Mouse (Mus musculus) neural tube, embryonic 12.5 days (tissue): ENCODE measurements around the gene Oxt. TPM values are rescaled to one million over a fixed set of nuclear protein-coding genes. Genes with fewer than 3 reads are reported as not detected.

Experiments
- ATAC-seq: fragments of 200-750 bp; cut with Nextera tagmentation; 2 replicates; pipeline ENCODE4 v1.8.0; 2017; ENCODE audit warnings: low read depth, mild to moderate bottlenecking, moderate TSS enrichment, moderate library complexity; ENCODE audit not compliant: low FRiP score
- H3K27ac ChIP-seq: fragments of 300-500 bp; sonication (generic); 2 replicates; pipeline ENCODE4 v1.5.1; 2016
- H3K27me3 ChIP-seq: fragments of 300-500 bp; sonication (generic); replicated peaks from 2 replicates; pipeline ENCODE4 v1.6.1; 2016; ENCODE audit warnings: mild to moderate bottlenecking
- H3K36me3 ChIP-seq: fragments of 300-500 bp; sonication (generic); 2 replicates; pipeline ENCODE4 v1.6.1; 2016; ENCODE audit warnings: mild to moderate bottlenecking
- H3K4me1 ChIP-seq: fragments of 300-500 bp; sonication (generic); 2 replicates; pipeline ENCODE4 v1.6.1; 2016
- H3K4me2 ChIP-seq: fragments of 300-500 bp; sonication (generic); replicated peaks from 2 replicates; pipeline ENCODE4 v1.6.1; 2016; ENCODE audit warnings: mild to moderate bottlenecking
- H3K4me3 ChIP-seq: fragments of 300-500 bp; sonication (generic); 2 replicates; pipeline ENCODE4 v1.5.1; 2016
- H3K9ac ChIP-seq: fragments of 300-500 bp; sonication (generic); 2 replicates; pipeline ENCODE4 v1.6.1; 2016; ENCODE audit warnings: mild to moderate bottlenecking
- H3K9me3 ChIP-seq: fragments of 300-500 bp; sonication (generic); 2 replicates; pipeline ENCODE4 v1.6.1; 2016; ENCODE audit warnings: mild to moderate bottlenecking
- WGBS: fragments of 180-500 bp; shearing (Covaris S2); methylation state at CpG from one replicate; pipeline ENCODE4 v1.1.7; 2016; 5-methylcytosine and 5-hydroxymethylcytosine counted together
- polyA plus RNA-seq: library from polyadenylated mRNA; unstranded; fragments of >200 nt; fragmentation: Nextera tagmentation; extraction: Ambion mirVana; gene quantifications from 2 replicates; pipeline ENCODE4 v1.2.1, GENCODE M21; 2016

Gene Oxt
- polyA plus RNA-seq, 1 experiment from 2014 or later = not detected

GRCm38 (mm10) chr2:130581201-130581600 is 5.2 kb downstream of the Oxt start:
- 3% methylated on average over 16 of the region's 16 CpGs for WGBS
- no peaks in the 10 kb centered on the region for H3K9me3 ChIP-seq
- H3K27ac ChIP-seq = no peak overlapping the region
- H3K4me2 ChIP-seq = peak overlapping the region; percentile 54
- H3K27me3 ChIP-seq = peaks cover 76% of the 10 kb centered on the region
- H3K4me3 ChIP-seq = peak overlapping the region; percentile 18; the same call in 1 of the 2 replicates
- no peak overlapping the region for H3K9ac ChIP-seq
- ATAC-seq = no peak
- no peaks in the 10 kb centered on the region for H3K36me3 ChIP-seq
- peaks cover 14% of the 10 kb centered on the region for H3K4me1 ChIP-seq

DNA sequence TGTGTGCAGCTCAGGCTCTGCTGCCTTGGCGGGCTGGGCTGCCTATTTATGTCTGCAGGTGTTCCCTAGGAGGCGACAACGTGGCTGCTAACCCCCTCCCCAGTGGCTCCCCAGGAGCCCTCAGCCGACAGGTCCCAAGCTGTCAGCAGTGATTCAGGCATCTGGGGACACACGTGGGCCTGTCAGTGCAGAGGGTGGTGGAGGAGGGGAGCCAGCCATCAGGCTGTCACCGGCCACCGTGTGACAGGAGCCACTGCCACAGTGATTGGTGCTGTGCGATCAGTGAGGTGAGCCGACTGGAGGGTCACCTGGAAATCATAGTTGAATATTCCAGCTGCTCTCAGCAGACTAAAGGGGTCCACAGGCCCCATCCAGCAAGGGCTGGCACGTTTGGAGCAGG is 6.6 kb downstream of the Oxt start, which contains the start of gene Avp:
TSS of gene Avp (minus strand) at position 3 of the 400 bp plus-strand sequence.
- WGBS = 44% methylated on average over 10 of the region's 10 CpGs
- H3K36me3 ChIP-seq = no peaks in the 10 kb centered on the region
- H3K9me3 ChIP-seq = no peaks in the 10 kb centered on the region
- H3K4me3 ChIP-seq = no peak within 1 kb of the TSS
- H3K4me2 ChIP-seq = no peak within 1 kb of the TSS
- H3K9ac ChIP-seq = no peak within 1 kb of the TSS
- ATAC-seq = no peak
- H3K4me1 ChIP-seq = peaks cover 9% of the 10 kb centered on the region
- H3K27ac ChIP-seq = no peak within 1 kb of the TSS
- peaks cover 64% of the 10 kb centered on the region for H3K27me3 ChIP-seq

DNA sequence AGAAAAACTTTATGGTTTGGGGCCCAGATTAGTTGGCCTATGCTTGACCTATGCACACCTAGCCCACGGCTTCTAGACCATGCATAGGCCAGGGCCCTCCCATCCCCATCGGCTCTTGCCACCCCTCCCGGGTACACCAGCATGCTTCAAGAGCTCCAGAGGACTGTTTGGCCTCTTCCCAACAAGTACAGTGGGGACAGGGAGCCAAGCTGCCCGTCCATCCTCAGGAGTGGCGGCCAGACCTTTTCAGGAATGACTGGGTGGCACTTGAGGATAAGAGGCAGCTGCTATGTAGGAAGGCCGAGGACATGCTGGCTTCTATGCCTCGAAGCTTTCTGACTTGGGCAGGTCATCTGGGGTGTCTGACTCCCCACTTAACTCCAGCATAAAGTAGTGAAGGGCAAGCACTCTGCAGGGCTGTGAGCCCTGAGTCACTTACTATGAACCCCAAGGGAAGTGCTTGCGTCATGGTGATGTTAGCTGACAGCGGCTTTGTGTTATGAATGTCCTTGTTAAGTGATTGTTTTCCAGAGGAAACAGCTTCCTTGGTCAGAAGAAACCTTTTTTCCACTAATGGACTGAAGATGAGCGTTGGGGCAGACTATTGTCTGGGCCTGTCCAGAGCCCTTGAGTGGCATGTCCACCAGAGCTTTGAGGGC is 8.1 kb downstream of the Oxt start:
- Histone ChIP-seq H3K9me3 (no peaks in the 10 kb centered on the region), H3K27ac (no peak overlapping the region), H3K4me3 (no peak overlapping the region), H3K9ac (no peak overlapping the region), H3K4me2 (no peak overlapping the region), H3K36me3 (no peaks in the 10 kb centered on the region), H3K27me3 (peaks cover 49% of the 10 kb centered on the region), H3K4me1 (peaks cover 9% of the 10 kb centered on the region)
- 80% methylated on average over 10 of the region's 10 CpGs for WGBS
- no peak for ATAC-seq

- H3K9me3 ChIP-seq = no peaks in the 10 kb centered on the region
- no peak overlapping the region for H3K4me3 ChIP-seq
- no peak overlapping the region for H3K27ac ChIP-seq
- H3K4me1 ChIP-seq = 0 out of 2 replicates have a peak, but pooled peaks cover 2% of the 10 kb centered on the region
- H3K9ac ChIP-seq = no peak overlapping the region
- peaks cover 11% of the 10 kb centered on the region for H3K36me3 ChIP-seq
- ATAC-seq = no peak
- peaks cover 30% of the 10 kb centered on the region for H3K27me3 ChIP-seq
- WGBS = 83% methylated on average over 6 of the region's 6 CpGs
- no peak overlapping the region for H3K4me2 ChIP-seq
These were observed 10.0 kb downstream of the Oxt start for GRCm38 (mm10) chr2:130586016-130586415.

DNA sequence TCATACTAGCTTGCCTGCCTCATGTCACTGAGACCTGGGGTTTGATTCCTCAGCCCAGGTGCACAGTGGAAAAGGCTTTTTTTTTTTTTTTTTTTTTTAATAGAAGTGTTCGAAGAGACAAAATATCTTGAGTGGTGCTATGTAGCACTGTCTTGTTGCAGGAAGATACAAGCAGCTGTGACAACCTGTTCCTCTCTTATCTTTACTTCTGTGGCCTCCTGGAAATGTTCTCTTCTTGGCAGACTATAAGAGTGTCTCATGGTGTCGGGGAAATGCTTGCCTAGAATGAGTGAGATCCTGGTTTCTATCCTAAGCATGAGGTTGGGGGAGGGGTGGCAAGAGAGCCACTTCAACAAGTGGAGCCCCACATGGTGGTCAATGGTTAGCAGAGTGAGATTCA is 12.4 kb downstream of the Oxt start:
- H3K4me2 ChIP-seq = no peak overlapping the region
- 79% methylated on average over 2 of the region's 2 CpGs for WGBS
- H3K27ac ChIP-seq = no peak overlapping the region
- H3K4me3 ChIP-seq = no peak overlapping the region
- ATAC-seq = no peak
- peaks cover 29% of the 10 kb centered on the region for H3K36me3 ChIP-seq
- H3K9me3 ChIP-seq = no peaks in the 10 kb centered on the region
- no peaks in the 10 kb centered on the region for H3K4me1 ChIP-seq
- peaks cover 8% of the 10 kb centered on the region; the same call in 1 of the 2 replicates for H3K27me3 ChIP-seq
- H3K9ac ChIP-seq = no peak overlapping the region

DNA sequence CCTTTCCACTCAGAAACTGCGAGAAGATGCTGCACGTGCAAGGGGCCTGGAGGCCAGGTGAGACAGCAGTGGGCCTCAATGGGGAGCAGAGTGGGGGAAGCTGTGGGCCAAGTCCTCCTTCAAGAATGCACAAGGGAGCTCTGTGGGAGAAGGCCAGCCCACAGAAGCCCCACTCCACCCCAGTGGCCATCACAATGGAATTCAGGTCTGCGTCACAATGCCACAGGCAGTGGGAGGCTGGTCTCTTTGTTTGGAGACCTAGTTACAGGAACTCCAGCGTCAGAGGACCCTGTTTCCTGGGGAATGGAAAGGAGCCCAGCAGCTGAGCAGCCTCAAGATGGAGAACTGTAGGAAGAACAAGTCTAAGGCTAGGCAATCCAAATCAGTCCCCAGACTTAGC is 13.2 kb downstream of the Oxt start:
- ATAC-seq = no peak
- WGBS = 72% methylated on average over 4 of the region's 4 CpGs

DNA sequence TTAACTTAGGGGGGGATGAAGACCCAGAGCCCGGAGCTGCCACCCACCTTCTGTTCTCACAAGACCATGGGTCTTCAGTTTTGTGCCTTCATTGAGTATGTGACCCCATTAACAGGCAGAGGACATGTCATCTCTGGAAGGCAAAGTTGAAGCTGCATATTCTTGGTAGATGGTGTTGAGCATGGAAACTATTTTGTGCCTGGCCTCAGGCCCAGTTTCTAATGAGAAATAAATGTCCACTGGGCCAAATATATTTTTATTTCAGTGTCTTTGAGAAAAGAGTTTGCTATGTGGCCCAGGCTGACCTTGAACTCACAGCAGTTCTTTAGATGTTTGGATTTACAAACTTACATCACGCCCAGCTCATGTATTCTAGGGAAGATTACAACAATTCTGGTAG is 13.8 kb downstream of the Oxt start:
- no peak for ATAC-seq

More for the DNA sequence above, 13.2 kb downstream of the Oxt start:
- no peaks in the 10 kb centered on the region for H3K9me3 ChIP-seq
- no peak overlapping the region for H3K27ac ChIP-seq
- no peak overlapping the region for H3K4me3 ChIP-seq
- peaks cover 34% of the 10 kb centered on the region for H3K36me3 ChIP-seq
- no peak overlapping the region for H3K4me2 ChIP-seq
- H3K9ac ChIP-seq = no peak overlapping the region
- H3K27me3 ChIP-seq = peaks cover under 1% of the 10 kb centered on the region; the same call in 1 of the 2 replicates
- H3K4me1 ChIP-seq = no peaks in the 10 kb centered on the region

GRCm38 (mm10) chr2:130591016-130591415 is 15.0 kb downstream of the Oxt start:
- Histone ChIP-seq H3K9ac (no peak overlapping the region), H3K27me3 (no peaks in the 10 kb centered on the region), H3K4me3 (no peak overlapping the region), H3K9me3 (no peaks in the 10 kb centered on the region), H3K36me3 (peaks cover 50% of the 10 kb centered on the region), H3K4me2 (no peak overlapping the region), H3K4me1 (no peaks in the 10 kb centered on the region), H3K27ac (no peak overlapping the region)
- 92% methylated on average over 2 of the region's 2 CpGs for WGBS
- ATAC-seq = no peak

More for the DNA sequence above, 13.8 kb downstream of the Oxt start:
- no peak overlapping the region for H3K27ac ChIP-seq
- H3K27me3 ChIP-seq = no peaks in the 10 kb centered on the region
- peaks cover 38% of the 10 kb centered on the region for H3K36me3 ChIP-seq
- no peak overlapping the region for H3K4me2 ChIP-seq
- H3K4me1 ChIP-seq = no peaks in the 10 kb centered on the region
- H3K9ac ChIP-seq = no peak overlapping the region
- no peak overlapping the region for H3K4me3 ChIP-seq
- 94% methylated on average over 2 of the region's 2 CpGs for WGBS
- no peaks in the 10 kb centered on the region for H3K9me3 ChIP-seq

GRCm38 (mm10) chr2:130595596-130595995 is 19.6 kb downstream of the Oxt start:
- Histone ChIP-seq H3K4me2 (no peak overlapping the region), H3K4me1 (no peaks in the 10 kb centered on the region), H3K9ac (no peak overlapping the region), H3K27ac (no peak overlapping the region), H3K27me3 (no peaks in the 10 kb centered on the region), H3K36me3 (peaks cover 76% of the 10 kb centered on the region), H3K4me3 (no peak overlapping the region), H3K9me3 (no peaks in the 10 kb centered on the region)
- WGBS = 96% methylated on average over 1 of the region's 1 CpGs
- no peak for ATAC-seq

DNA sequence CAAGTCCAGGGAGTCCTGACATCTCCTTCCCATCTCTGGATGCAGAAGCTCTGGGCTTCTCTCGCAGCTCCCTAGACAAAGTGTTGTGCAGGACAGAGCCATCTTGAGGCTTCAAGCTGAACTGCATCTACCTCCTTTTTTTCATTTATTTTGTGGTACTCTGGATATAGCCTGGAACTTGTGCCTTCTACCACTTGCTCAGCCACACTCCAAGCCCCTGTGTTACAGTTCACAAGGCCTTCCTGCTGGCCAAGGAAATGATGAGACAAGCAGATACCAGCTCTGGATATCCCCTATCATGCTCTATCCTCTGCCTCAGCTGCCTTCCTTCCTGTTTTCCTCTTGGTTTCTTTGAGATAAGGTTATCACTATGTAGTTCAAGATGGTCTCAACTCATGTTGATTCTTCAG is 21.6 kb downstream of the Oxt start:
- peaks cover 69% of the 10 kb centered on the region for H3K36me3 ChIP-seq
- 26% methylated on average over 1 of the region's 1 CpGs for WGBS
- no peak for ATAC-seq

DNA sequence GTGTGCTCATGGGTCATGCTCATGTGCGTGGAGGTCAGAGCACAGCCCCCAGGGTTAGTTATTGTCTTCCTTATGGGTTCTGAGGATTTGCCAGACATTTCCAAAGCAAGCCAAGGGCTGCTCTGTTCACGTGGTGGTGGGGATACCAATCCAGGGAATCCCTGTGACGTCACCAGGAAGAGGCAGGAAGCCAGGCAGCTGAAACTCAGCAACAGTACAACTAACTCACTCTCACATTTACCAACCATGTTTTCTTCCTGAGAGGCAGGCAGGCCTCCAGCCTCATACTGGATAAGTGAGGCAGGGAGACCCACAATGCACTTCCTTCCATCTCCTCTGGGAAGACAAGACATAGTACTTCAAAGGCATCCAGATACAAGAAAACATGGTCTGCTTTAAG is 22.4 kb downstream of the Oxt start:
- H3K27me3 ChIP-seq = no peaks in the 10 kb centered on the region
- H3K9me3 ChIP-seq = no peaks in the 10 kb centered on the region
- H3K9ac ChIP-seq = no peak overlapping the region
- H3K4me3 ChIP-seq = no peak overlapping the region
- H3K4me2 ChIP-seq = no peak overlapping the region
- ATAC-seq = no peak
- WGBS = 81% methylated on average over 3 of the region's 3 CpGs
- no peak overlapping the region for H3K27ac ChIP-seq
- H3K4me1 ChIP-seq = no peaks in the 10 kb centered on the region
- H3K36me3 ChIP-seq = peaks cover 70% of the 10 kb centered on the region

More for the DNA sequence above, 21.6 kb downstream of the Oxt start:
- Histone ChIP-seq H3K27ac (no peak overlapping the region), H3K4me2 (no peak overlapping the region), H3K4me1 (no peaks in the 10 kb centered on the region), H3K9ac (no peak overlapping the region), H3K27me3 (no peaks in the 10 kb centered on the region), H3K4me3 (no peak overlapping the region), H3K9me3 (no peaks in the 10 kb centered on the region)

DNA sequence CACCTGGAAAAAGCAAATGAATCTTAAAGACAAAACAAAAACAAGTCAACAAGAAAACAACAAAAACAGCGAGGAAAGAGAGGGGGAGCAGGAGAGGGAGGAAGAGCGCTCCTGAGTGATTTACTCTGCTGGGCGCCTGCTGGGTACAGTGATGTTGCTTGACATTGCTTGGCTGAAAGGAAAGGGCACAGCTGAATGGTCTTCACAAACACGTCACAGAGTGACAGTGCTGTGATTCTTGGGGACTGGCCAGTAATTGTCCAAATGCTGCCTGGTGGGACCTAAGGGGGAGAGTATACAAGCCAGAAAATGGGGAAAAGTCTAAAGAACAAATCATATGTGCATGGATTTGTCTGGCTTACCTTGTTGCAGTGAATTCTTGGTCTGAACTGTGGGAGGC is 26.2 kb downstream of the Oxt start:
- Histone ChIP-seq H3K36me3 (peaks cover 47% of the 10 kb centered on the region), H3K9me3 (no peaks in the 10 kb centered on the region), H3K4me2 (no peak overlapping the region), H3K4me1 (no peaks in the 10 kb centered on the region), H3K27me3 (no peaks in the 10 kb centered on the region), H3K27ac (no peak overlapping the region), H3K4me3 (no peak overlapping the region), H3K9ac (no peak overlapping the region)
- no peak for ATAC-seq
- 83% methylated on average over 4 of the region's 4 CpGs for WGBS

DNA sequence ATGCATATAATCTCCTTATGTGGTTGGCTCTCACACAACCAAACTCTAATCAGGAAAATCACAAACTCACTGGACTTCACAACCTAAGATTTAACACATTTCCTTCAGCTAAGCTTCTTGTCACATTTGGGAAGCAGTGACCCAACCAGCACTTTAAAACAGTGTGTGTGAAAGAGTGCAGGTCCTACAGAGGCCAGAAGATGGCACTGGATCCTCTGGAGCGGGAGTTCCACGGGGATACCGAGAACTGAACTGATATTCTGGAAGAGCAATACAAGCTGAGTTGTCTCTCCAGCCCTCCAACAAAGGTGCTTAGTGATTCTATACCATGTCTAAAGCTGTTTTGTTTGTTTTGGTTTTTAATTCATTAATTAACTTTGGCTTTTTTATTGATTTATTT is 37.1 kb downstream of the Oxt start:
- Histone ChIP-seq H3K27me3 (no peaks in the 10 kb centered on the region), H3K9me3 (no peaks in the 10 kb centered on the region), H3K9ac (no peak overlapping the region), H3K4me3 (no peak overlapping the region), H3K4me1 (no peaks in the 10 kb centered on the region), H3K4me2 (no peak overlapping the region), H3K36me3 (peaks cover 30% of the 10 kb centered on the region), H3K27ac (no peak overlapping the region)
- no peak for ATAC-seq
- WGBS = 74% methylated on average over 3 of the region's 3 CpGs
